Mouse (Mus musculus) kidney, postnatal 4 days (tissue): ENCODE data around the gene Cdh13.

ENCODE experiments used
- DNase-seq, 2 experiments: peaks; one replicate each; pipeline ENCODE4 v3.0.0; 2021; ENCODE audit warnings: mixed read lengths in 2 of 2

Cdh13 gene

DNA sequence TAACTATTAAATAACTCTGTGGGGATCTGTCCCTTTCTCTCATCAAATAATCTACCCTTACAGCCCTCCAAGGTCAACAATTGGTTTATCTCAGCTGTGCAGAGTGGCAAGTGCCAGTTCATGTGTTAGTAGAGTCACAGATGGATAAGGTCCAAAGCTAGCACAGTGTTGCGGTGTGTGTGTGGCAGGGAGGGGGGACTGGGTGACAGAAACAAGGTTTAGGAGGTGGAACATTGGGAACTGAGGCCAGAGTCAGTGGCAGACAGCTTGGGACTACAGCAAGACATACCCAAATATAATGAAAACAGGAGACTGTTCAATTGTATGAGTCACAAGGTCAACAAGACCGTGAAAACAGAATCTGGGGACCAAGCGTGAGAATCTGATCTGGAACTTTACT lies 171.7 kb downstream of the Cdh13 start:
- DNase-seq, result no peak

DNA sequence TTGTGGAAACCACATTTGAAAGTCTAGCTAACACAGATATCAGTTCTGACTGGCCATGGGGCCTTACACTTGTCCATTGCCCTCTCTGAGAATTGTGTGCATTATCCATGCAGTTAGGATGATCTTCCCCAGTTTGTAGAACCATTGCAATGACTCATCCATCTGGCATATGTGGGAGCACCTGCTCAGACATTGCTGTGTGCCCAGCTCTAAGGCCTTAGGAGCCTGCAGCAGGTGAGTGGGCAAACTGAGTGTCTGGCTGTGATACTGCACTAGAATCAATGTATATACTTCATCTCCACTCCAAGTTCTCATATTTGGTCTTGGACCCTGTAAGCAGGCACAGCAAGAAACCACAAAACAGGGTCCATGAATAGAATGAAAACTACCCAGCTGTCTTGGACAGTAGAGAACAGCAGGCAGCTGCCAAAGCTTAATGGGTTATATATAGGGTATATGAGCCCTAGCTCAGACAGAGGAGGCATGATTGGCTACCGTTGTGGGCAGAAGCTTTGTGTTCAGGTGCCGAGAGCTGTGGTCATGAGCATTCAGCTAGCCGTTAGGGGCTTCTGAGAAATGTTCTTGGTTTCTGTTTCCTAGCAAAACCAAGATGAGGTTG lies 181.9 kb downstream of the Cdh13 start:
- no peak for DNase-seq

DNA sequence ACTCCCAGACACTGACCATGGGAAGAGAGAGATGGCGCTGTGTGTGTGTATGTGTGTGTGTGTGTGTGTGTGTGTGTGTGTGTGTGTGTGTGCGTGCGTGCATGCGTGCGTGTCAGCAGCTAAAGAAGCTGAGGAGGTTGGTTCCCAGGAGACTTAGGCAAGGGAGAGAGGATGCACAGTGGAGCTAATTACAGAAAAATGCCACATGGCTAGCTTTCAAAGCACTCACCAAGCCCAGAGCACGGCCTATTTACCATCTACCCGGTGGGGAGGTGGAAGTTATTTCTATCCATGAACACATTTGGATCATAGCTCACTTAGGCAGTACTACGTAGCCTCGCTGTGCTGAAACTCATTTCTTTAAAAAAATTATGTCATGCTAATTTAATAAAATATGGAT lies 194.1 kb downstream of the Cdh13 start:
- DNase-seq, result no peak

GRCm38 (mm10) chr8:118488735-118489134 lies 205.2 kb downstream of the Cdh13 start:
- no peak for DNase-seq

DNA sequence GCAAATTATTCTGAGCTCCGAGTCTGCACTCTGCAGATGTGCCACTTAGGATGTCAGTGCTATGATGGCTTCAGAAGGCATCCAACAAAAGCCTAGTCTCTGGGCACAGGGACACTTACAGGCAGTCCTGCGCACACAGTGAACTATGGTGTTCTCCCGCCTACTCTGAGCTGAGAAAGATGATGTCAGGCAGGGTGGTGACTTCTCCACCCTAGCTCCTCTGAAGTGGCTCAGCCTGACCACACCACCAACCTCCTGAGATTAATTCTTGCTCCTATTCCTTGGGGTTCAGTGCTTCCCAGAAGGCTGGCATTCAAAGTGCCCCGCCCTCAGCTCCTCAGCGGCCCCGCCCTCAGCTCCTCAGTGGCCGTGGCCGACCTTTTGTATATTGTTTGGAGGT lies 219.0 kb downstream of the Cdh13 start:
- no peak for DNase-seq

- DNase-seq, result no peak
These were observed 225.9 kb downstream of the Cdh13 start for GRCm38 (mm10) chr8:118509426-118509825.

GRCm38 (mm10) chr8:118513259-118513658 lies 229.7 kb downstream of the Cdh13 start:
- DNase-seq, result peak; percentile 44 to 62

GRCm38 (mm10) chr8:118515616-118516015 lies 232.1 kb downstream of the Cdh13 start:
- DNase-seq, result no peak

DNA sequence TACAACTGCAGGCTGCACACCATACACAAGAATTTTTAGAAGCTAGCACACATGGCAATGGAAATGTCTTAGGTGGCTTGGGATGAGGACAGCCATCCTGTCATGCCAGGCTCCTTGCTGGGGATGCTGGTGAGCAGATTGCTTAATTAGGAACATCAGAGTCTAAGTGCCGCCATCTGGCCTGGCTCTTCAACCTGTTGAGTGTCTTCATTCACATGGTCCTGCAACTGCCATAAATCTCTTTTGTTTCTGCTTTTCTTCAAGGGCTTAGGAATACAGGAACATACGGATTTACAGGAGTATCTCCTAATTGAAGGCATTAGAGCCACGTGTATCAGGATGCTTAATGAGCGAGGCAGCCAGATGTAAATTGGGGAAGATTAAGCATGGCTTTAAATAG lies 233.5 kb downstream of the Cdh13 start:
- DNase-seq, result no peak

GRCm38 (mm10) chr8:118518030-118518741 lies 234.7 kb downstream of the Cdh13 start:
- DNase-seq, result peak in 1 of 2 experiments; percentile 4

DNA sequence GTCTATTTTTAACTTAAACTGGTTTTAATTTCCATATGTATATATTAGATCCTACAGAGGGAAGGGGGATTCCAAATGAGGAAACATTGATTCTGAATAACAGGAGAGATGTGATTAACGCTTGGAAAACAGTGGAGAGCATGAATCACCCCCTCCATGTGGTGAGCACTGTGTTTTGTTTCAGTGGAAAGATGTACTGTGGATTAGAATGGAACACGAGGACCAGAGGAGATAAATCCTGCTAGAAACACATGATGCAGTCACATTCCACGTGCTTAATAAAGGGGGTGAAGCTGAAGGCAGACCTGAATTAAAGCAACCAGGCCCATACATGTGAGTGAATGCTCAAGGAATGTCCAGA lies 235.2 kb downstream of the Cdh13 start:
- DNase-seq, result no peak

GRCm38 (mm10) chr8:118523922-118524321 lies 240.4 kb downstream of the Cdh13 start:
- no peak for DNase-seq

DNA sequence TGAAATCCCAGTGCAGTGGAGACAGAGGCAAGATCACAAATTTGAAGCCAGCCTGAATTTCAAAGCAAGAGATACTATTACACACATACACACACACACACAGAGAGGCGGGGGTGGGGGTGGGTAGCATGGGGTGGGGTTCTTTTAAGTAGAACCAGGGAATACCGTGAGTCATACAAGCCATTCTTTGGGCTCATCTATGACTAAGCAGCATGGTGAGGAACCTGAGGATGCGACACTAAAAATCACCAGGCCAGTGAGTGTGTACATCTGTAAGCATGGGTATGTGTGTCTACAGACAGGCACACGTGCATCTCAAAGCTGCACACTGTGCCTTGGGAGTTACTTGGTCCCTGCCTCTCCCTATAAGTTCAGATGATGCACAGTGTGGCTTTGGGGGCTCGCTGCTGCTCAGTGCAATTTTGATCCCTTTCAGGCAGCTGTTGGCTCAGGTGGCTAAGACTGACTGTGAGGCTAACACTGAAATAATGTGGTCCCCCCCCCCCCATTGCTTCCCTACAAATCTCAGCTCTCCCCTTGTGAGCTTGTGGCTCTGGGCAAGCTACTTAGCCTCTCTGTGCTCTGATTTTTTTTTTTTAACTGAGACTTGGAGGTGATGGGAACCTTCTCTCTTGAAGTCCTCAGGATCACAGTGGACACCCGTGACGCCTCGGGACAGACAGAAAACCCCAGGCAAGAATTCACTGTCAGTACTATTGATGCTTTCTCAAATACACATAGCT lies 255.5 kb downstream of the Cdh13 start:
- no peak for DNase-seq

GRCm38 (mm10) chr8:118539559-118539819 lies 256.0 kb downstream of the Cdh13 start:
- DNase-seq, result no peak

DNA sequence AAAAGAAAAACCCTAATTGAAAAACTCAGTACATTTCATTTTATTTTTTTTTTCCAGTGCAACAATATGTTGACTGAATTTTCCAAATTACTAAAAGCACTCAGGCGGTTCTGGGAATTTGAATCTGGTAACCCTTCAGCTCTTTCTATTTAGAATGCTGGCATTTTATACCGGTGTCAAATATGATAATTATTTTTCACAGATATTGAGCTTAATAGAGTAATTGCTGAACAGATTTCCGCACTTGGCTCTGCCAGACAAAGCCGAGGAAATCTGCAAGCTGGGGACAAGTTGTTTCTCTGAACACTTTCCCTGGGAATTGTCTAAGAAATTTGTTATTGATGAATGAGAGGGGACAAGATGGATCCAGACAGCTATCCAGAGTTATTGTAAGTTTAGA lies 256.4 kb downstream of the Cdh13 start:
- DNase-seq, result no peak

DNA sequence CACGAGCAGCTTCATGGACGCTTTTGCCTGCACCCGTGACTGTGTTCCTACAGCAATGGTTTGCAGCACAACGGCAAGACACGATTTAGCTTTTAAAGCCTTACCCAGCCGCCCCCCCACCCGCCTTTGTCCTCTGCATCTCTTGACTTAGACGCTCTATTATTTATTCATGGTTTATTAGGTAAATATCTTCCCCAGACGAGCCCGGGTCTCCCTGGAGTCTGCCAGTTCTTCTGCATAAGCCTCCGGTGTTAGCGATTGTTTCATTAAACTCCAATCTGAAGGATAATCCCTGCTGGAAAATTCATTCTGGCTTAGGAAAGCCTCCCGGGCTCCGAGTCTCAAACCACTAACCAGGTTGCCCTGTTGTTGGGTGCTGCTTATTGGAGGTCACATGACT lies 268.9 kb downstream of the Cdh13 start:
- DNase-seq, result no peak

- DNase-seq, result no peak
These were observed 269.3 kb downstream of the Cdh13 start for GRCm38 (mm10) chr8:118552842-118553241.

DNA sequence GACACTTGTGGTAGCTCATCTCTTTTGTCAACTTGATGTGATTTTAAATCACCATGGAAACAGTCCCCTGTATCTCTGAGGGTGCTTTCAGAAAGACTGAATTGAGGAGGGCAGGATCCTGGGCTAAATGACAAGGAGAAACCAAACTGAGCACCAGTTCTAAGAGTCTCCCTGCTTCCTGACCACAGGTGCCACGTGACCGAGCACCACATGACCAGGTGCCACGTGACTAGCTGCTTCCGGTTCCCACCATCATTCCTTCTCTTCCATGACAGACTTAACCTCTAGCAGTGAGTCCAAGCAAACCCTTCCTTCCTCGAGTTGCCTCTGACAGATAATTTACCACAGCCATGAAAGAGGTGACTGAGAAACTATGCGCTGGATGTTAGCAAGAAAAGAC lies 280.5 kb downstream of the Cdh13 start:
- peak in 1 of 2 experiments; percentile 24 for DNase-seq

DNA sequence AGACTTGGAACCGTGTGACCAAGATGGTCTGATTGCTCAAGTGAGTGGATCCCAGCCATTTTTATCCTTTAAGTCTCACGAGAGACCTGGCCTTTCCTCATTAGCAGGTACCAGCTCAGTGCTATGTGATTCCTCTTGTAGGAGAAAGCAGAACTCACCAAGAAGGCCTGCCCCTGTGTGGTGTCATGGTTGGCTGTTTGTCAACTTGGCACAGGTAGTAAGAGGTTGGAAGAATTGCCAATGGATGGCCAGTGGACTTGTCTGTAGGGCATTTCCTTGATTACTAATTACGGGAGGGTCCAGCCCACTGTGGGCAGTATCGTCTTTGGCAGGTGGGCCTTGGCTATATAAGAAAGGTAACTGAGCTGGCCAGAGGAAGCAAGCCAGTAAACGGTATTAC lies 281.7 kb downstream of the Cdh13 start:
- no peak for DNase-seq

DNA sequence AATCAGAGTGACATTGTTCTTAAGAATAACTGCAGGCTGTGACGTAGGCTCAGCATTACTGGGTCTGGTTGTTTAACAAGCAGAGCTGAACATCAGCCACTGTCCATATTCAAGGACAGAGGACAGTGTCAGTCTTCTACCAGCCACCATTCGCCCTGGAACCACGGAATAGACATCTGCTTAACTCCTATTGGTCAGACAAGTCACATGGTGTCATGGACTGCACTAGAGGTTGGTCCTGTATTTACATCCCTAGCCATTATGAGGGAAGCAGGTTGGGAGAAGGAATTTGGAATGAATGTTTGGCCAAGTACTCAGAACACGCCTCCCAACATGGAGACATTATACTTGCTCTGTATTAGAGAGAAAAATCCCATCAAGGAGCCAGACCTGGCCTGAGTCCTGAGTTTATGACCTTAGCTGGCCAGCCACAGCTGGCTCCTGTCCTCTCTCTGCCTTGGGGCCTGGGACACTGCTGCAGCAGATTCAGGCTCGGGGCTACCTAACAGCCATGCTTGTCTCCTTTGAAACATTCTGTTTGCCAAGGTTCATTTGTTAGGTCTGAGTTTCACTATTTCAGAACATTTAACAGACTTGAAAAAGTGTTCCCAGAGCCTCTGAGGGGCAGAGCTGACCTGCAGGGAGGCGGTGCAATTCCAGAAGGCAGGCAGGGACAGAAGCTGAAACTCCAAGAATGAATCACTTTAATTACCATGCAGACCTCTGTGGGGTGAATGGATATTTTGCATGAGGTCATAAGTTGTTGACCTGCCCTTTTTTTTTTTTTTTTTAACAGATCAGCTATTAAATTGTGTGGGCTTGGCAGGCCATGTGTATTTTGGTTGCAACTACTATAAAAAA lies 282.6 kb downstream of the Cdh13 start:
- DNase-seq, result peak; percentile 44

- no peak for DNase-seq
These were observed 285.8 kb downstream of the Cdh13 start for GRCm38 (mm10) chr8:118569366-118569765.

- DNase-seq, result no peak
These were observed 297.7 kb downstream of the Cdh13 start for GRCm38 (mm10) chr8:118581256-118581655.

DNA sequence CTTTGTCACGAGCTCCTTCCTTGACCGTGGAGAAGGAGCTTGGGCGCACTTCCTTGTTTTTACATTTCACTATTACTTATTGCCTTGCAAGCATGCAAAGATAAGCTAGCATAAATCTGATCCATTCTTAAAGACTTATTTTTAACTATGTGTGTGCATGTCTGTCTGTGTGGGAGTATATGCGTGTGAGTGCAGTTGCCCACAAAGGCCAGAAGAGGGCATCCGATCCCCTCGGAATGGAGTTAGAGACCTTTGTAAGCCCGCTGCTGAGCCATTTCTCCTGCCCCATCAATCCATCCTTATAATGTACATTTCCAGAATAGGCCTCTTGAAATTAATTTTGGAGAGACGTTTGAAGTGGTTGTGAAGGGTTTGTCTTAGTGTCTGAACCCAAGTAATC lies 298.7 kb downstream of the Cdh13 start:
- DNase-seq, result no peak
